ENCODE assay signal across 8 mouse cellular contexts in the genomic region with DNA sequence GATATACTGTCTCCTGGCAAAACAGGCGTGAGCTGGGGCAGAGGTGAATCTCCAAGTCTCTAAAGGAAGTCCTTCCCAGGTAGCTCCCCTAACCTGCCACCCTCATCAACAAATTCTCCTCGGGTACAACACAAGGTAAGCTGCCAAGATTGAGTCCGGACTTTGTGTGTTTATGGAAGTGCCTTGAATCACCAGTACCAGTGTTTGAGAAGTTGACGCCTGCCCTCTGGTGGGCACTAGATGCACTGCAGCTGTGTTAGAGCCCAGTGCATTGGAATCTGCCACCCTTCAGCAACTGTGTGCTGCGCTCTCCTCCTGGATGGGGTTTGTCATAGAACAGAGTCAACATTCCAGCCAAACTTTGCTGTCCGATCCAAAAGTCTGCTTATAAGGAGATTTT. TPM values are rescaled to one million over a fixed set of nuclear protein-coding genes. Genes with fewer than 3 reads are reported as not detected.
DNase-seq lines count a peak whose midpoint lies in the region; ATAC-seq lines count a peak whose summit lies in the region.

No protein-coding gene starts in this region.

- ATAC-seq in kidney, embryonic 15.5 days (replicated peaks; ENCODE audit: low FRiP score), result no peak; the same call in 1 of the 2 replicates
- peak; percentile 95 for ATAC-seq in common myeloid progenitor, adult 5-6 weeks (replicated peaks; ENCODE audit: low read depth, poor library complexity, severe bottlenecking)

- H3K4me1 ChIP-seq in kidney, embryonic 15.5 days, result no peaks in the 10 kb centered on the region

- no peak overlapping the region for H3K4me2 ChIP-seq in kidney, embryonic 15.5 days

- 18% methylated on average over 6 of the region's 6 CpGs for WGBS in kidney, embryonic 15.5 days

- H3K4me3 ChIP-seq in kidney, embryonic 15.5 days (replicated peaks), result no peak overlapping the region

- no peak overlapping the region for H3K27ac ChIP-seq in kidney, embryonic 15.5 days

- DNase-seq in kidney, adult 11 months, result peak; percentile 75
- peak; percentile 69 to 70 for DNase-seq in gastrocnemius, adult 8-10 months (ENCODE audit: low spot score in 2 of 2)
- DNase-seq in induced T-regulatory cell, adult 2 months (ENCODE audit: low read depth), result peak; percentile 96
- peak; percentile 78 to 84 for DNase-seq in left cerebral cortex, postnatal 10 days (ENCODE audit: extremely low spot score in 1 of 2, low spot score in 2 of 2)
- peak; percentile 88 for DNase-seq in mesoderm, embryonic 11.5 days (ENCODE audit: low read depth, low spot score)
- DNase-seq in skeletal muscle tissue, adult 2 months (ENCODE audit: low read depth, low spot score), result peak; percentile 80

- H3K9ac ChIP-seq in kidney, embryonic 15.5 days, result no peak overlapping the region

- H3K9me3 ChIP-seq in kidney, embryonic 15.5 days (replicated peaks), result no peaks in the 10 kb centered on the region

- no peaks in the 10 kb centered on the region for H3K27me3 ChIP-seq in kidney, embryonic 15.5 days

- intact Hi-C loops in left cerebral cortex, postnatal 10 days (cut with DNase I), result loop anchor here (2.0 to 10.0 kb wide), 4 partner anchors 65 to 612 kb away; partner anchors contain the start of gene Rbm38

- H3K36me3 ChIP-seq in kidney, embryonic 15.5 days, result no peaks in the 10 kb centered on the region

RNA-seq across cellular contexts. Expression of gene Ctcfl, which starts 29.9 kb away (rescaled TPM):
- 0.12 and 0.21 TPM in 2 replicates for polyA plus RNA-seq in kidney, embryonic 15.5 days (2015; fragmentation: Nextera tagmentation; extraction: Ambion mirVana)
- total RNA-seq in common myeloid progenitor, adult 5-6 weeks (2017), result not detected in 2 replicates
- under 1 TPM in 2 of 4 experiments, not detected in 2; 0.18 to 0.34 TPM for total RNA-seq in gastrocnemius, adult 8-10 months (2022)
- not detected for total RNA-seq in left cerebral cortex, postnatal 10 days (2021)
